Mouse (Mus musculus) liver, adult 2 months (tissue): ENCODE results near the gene Zfp800. TPM values are rescaled to one million over a fixed set of nuclear protein-coding genes. Genes with fewer than 3 reads are reported as not detected.

Experiments used
- DNase-seq: peaks from one replicate; pipeline ENCODE4 v3.0.0-alpha.2; 2011; ENCODE audit warnings: low read depth, low spot score; ENCODE audit errors: extremely low read depth
- H3K27ac ChIP-seq: fragments of 200-500 bp; replicated peaks from 2 replicates; pipeline ENCODE4 v1.5.1; 2012; ENCODE audit warnings: low read depth, mild to moderate bottlenecking, control low read depth, inconsistent platforms, low read length; ENCODE audit not compliant: insufficient read depth
- H3K27me3 ChIP-seq: fragments of 200-500 bp; 2 replicates; pipeline ENCODE4 v1.6.1; 2012; ENCODE audit warnings: mild to moderate bottlenecking, moderate library complexity, low read length, inconsistent platforms; ENCODE audit not compliant: control insufficient read depth, insufficient read depth
- H3K36me3 ChIP-seq: fragments of 200-500 bp; 2 replicates; pipeline ENCODE4 v1.6.1; 2012; ENCODE audit warnings: low read length, inconsistent platforms; ENCODE audit not compliant: control insufficient read depth, insufficient read depth
- H3K4me1 ChIP-seq: fragments of 200-500 bp; 2 replicates; pipeline ENCODE4 v1.6.1; 2011; ENCODE audit warnings: low read length; ENCODE audit not compliant: control insufficient read depth, insufficient read depth
- H3K4me3 ChIP-seq: fragments of 200-500 bp; 2 replicates; pipeline ENCODE4 v1.5.1; 2011; ENCODE audit warnings: low read depth, mild to moderate bottlenecking, control low read depth, low read length, moderate library complexity; ENCODE audit not compliant: insufficient read depth
- H3K79me2 ChIP-seq: fragments of 200-500 bp; 2 replicates; pipeline ENCODE4 v1.6.1; 2012; ENCODE audit warnings: inconsistent platforms, mild to moderate bottlenecking, low read length, moderate library complexity; ENCODE audit not compliant: control insufficient read depth, insufficient read depth
- H3K9ac ChIP-seq: fragments of 200-500 bp; 2 replicates; pipeline ENCODE4 v1.6.1; 2012; ENCODE audit warnings: low read depth, mild to moderate bottlenecking, control low read depth, inconsistent platforms, low read length
- CTCF ChIP-seq: fragments of 200-500 bp; IDR thresholded peaks from 2 replicates; pipeline ENCODE4 v1.5.1; 2011; ENCODE audit warnings: low read depth, low read length, control low read depth
- POLR2A ChIP-seq: fragments of 200-500 bp; IDR thresholded peaks from 2 replicates; pipeline ENCODE4 v1.6.1; 2011; ENCODE audit warnings: low read length, control low read depth; ENCODE audit not compliant: insufficient read depth; ENCODE audit errors: extremely low read depth
- WGBS: fragments of 180-500 bp; shearing (Covaris S2); methylation state at CpG from one replicate; pipeline ENCODE4 v1.1.7; 2018; 5-methylcytosine and 5-hydroxymethylcytosine counted together
- polyA plus RNA-seq: library from polyadenylated mRNA; depleted of rRNA; stranded (reverse); fragments of >200 nt; gene quantifications from 2 replicates; pipeline ENCODE4 v1.2.3, GENCODE M21; 2012
- total RNA-seq: library from RNA; depleted of rRNA; stranded (reverse); fragments of >200 nt; gene quantifications from 2 replicates; pipeline ENCODE4 v1.2.3, GENCODE M21; 2014

The Zfp800 gene
- total and polyA plus RNA-seq, 2 experiments: 1.7 to 12.3 TPM

DNA sequence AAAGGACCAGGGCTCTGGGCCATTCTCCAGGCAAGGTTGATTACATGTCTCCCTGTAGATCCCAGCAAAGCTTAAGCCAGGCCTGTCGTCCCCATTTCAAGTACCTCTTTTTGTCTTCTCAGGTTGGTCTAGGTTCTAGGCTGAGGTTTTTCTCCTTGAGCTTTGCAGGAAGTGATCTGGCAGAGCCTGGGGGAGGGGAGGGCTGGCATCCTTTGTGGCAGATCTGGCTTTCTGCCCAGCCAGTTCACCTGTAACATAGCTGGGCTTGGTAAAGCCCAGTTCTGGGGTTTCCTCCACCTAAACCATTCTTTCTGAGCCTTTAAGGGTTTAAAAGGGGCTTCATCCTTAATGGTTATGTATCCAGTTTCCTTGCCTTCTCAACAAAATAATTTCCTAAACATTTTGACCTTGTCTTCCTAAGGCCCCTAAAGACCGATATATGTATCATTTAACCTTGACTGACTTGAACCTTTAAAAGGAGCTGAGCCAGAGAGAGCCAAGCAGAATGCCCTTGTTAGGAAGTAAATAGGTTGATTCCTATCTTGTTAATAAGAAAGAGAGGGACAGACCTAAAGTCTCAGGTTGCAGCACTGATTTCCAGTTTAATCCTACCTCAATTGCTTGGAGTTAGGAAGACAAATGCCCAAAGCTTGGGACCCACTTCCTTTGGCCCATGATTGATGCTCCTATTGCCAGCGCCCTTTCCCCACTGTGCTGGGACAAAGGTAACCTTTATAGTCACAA lies 29.5 kb upstream of the Zfp800 start, which contains the start of gene Fscn3:
Gene Fscn3 (plus strand): TSS at position 694 of the 744 bp plus-strand sequence.
- 78% methylated on average over 3 of the region's 3 CpGs for WGBS
- H3K9ac ChIP-seq: no peak within 1 kb of the TSS
- H3K27me3 ChIP-seq: no peaks in the 10 kb centered on the region
- H3K79me2 ChIP-seq: peaks cover 8% of the 10 kb centered on the region; the same call in 1 of the 2 replicates
- 0 out of 2 replicates have a peak, but pooled peaks cover 2% of the 10 kb centered on the region for H3K36me3 ChIP-seq
- TF ChIP-seq POLR2A (no peak), CTCF (no peak)
- no peak within 1 kb of the TSS for H3K27ac ChIP-seq
- no peak within 1 kb of the TSS for H3K4me3 ChIP-seq
- DNase-seq: peak; percentile 36
- peaks cover 5% of the 10 kb centered on the region for H3K4me1 ChIP-seq

DNA sequence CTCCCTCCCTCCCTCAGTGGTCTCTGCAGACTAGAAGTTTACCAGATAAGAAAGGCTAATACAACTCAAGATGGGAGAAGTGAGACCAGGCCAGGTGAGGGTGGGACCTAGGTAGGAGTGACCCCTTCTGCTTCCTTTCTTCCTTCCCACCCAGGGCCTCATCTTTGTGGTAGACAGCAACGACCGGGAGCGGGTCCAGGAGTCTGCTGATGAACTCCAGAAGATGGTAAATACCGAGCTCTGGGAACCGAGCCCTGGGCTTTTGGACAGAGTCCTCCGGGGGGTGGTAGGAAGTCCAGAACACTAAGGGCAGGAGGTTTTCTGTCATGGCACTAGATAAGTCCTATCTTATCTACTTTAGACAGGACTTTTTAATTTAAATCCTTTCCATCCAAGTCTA lies 27.2 kb upstream of the Zfp800 start:
- no peak overlapping the region for H3K9ac ChIP-seq
- DNase-seq: peak; percentile 73

DNA sequence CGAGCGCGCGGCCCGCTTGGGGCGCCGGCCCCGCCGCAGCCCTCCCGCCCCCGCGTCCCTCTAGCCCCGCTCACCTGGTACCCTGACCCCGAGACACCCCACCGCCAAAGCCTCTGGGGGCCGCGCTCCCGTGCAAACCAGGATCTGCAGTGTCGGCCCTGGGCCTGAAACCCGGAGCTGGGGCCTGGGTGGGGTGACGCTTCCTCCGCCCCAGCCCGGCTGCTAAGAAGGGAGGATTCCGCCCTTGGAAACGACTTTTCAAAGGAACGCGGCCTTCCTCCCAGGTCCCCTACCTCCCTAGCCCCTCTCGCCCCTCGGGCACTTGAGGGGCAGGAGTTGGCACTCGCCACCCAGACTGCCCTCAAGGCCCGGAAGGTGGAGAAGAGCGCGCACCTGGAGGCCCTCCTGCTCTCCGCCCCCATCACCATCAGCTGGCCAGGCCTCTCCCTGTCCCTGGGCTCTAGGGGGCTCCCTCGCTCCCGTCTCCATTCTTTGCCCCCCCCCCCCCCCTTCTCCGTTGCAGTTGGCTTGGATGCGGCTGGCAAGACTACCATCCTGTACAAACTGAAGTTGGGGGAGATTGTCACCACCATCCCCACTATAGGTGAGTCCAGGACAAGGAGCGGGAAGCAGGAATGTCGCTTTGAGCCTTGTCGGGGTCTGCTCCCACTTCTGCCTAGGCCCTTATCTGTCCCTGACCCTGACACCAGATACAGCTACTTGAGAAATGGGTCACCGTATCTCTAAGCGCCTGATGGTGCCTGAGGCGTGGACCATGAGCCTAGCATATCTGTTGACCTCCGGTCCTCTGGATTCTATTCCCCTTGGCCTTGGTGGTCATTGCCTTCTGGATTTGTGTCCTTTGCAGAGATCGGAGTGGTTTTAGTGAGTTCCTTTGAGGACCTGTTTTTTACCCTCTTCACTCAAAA lies 26.2 kb upstream of the Zfp800 start:
- TF ChIP-seq POLR2A (0 out of 2 replicates have a peak, but pooled peaks have one; percentile 10), CTCF (peak; percentile 26; the same call in 1 of the 2 replicates)
- 0 out of 2 replicates have a peak, but pooled peaks cover 2% of the 10 kb centered on the region for H3K36me3 ChIP-seq
- peak; percentile 55 for DNase-seq
- H3K27me3 ChIP-seq: no peaks in the 10 kb centered on the region
- peak overlapping the region; percentile 99 for H3K9ac ChIP-seq
- 3% methylated on average over 46 of the region's 46 CpGs for WGBS
- peak overlapping the region; percentile 89 for H3K27ac ChIP-seq
- H3K4me3 ChIP-seq: peak overlapping the region; percentile 97
- H3K79me2 ChIP-seq: peaks cover 16% of the 10 kb centered on the region; the same call in 1 of the 2 replicates
- peaks cover 19% of the 10 kb centered on the region for H3K4me1 ChIP-seq

More for the DNA sequence above, 27.2 kb upstream of the Zfp800 start:
- 0% methylated on average over 6 of the region's 6 CpGs for WGBS
- no peaks in the 10 kb centered on the region for H3K27me3 ChIP-seq
- H3K4me1 ChIP-seq: peaks cover 13% of the 10 kb centered on the region
- H3K27ac ChIP-seq: peak overlapping the region; percentile 18; the same call in 1 of the 2 replicates
- no peak overlapping the region for H3K4me3 ChIP-seq
- TF ChIP-seq POLR2A (no peak), CTCF (no peak)
- 0 out of 2 replicates have a peak, but pooled peaks cover 2% of the 10 kb centered on the region for H3K36me3 ChIP-seq
- peaks cover 16% of the 10 kb centered on the region; the same call in 1 of the 2 replicates for H3K79me2 ChIP-seq

DNA sequence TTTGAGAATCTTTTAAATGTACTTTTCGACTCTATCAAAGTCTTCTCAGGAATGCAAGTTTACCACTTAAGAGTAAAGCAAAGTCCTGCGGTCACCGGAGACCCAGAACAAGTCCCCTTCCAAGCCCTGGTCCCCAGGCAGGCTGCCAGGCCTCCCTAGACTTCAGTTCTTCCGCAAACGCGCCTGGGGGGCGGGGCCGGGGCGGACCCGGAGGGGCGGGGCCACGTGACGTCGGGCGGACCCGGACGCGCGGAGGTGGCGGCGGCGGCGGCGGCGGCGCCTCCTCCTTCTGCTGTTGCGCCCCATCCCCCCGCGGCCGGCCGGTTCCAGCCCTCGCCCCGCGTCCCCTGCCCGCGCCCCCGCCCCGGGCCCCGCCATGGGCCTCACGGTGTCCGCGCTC lies 25.5 kb upstream of the Zfp800 start, which contains the start of gene Arf5:
Gene Arf5 (plus strand): TSS at position 248 of the 400 bp plus-strand sequence.
- peaks cover 24% of the 10 kb centered on the region for H3K4me1 ChIP-seq

DNA sequence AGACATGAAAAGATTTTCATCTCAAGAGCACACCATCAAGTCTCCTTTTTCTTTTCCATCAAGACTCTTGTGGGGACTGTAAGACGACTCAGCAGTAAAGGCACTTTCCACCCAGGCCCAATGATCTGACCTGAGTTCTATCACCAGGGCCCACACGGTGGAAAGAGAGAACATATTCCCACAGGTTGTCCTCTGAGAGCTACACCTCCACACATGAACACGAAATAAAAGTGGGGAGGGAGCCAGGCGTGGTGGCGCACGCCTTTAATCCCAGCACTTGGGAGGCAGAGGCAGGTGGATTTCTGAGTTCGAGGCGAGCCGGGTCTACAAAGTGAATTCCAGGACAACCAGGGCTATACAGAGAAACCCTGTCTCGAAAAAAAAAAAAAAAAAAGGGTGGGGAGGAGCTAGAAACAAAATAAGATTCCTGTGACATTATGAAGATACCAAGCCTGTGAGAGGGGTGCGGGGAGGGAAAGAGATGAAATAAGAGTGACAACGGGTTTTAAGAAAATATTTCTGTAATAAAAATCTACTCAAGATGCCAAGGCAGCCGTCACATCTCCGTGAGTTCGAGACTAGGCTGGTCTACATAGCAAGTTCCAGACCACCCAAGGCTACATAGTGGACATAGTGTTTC lies 25.0 kb upstream of the Zfp800 start:
- DNase-seq: no peak
- H3K4me1 ChIP-seq: peaks cover 29% of the 10 kb centered on the region
- WGBS: 61% methylated on average over 15 of the region's 15 CpGs

More for the DNA sequence above, 25.5 kb upstream of the Zfp800 start, which contains the start of gene Arf5:
- H3K27me3 ChIP-seq: no peaks in the 10 kb centered on the region
- peak within 1 kb of the TSS; percentile 99 for H3K9ac ChIP-seq
- peak within 1 kb of the TSS; percentile 89 for H3K27ac ChIP-seq
- peaks cover 16% of the 10 kb centered on the region; the same call in 1 of the 2 replicates for H3K79me2 ChIP-seq
- peak; percentile 59 for DNase-seq
- 0 out of 2 replicates have a peak, but pooled peaks cover 4% of the 10 kb centered on the region for H3K36me3 ChIP-seq
- WGBS: under 1% methylated on average over 40 of the region's 42 CpGs
- TF ChIP-seq POLR2A (peak; percentile 30; the same call in 1 of the 2 replicates), CTCF (no peak)
- peak within 1 kb of the TSS; percentile 97 for H3K4me3 ChIP-seq

More for the DNA sequence above, 25.0 kb upstream of the Zfp800 start:
- Histone ChIP-seq H3K27me3 (no peaks in the 10 kb centered on the region), H3K27ac (peak overlapping the region; percentile 52), H3K9ac (no peak overlapping the region), H3K36me3 (peaks cover 7% of the 10 kb centered on the region; the same call in 1 of the 2 replicates), H3K4me3 (no peak overlapping the region), H3K79me2 (peaks cover 20% of the 10 kb centered on the region; the same call in 1 of the 2 replicates)
- no peak for TF ChIP-seq CTCF
- TF ChIP-seq POLR2A: no peak
